ENCODE assay signal across 8 mouse cellular contexts in the genomic region with DNA sequence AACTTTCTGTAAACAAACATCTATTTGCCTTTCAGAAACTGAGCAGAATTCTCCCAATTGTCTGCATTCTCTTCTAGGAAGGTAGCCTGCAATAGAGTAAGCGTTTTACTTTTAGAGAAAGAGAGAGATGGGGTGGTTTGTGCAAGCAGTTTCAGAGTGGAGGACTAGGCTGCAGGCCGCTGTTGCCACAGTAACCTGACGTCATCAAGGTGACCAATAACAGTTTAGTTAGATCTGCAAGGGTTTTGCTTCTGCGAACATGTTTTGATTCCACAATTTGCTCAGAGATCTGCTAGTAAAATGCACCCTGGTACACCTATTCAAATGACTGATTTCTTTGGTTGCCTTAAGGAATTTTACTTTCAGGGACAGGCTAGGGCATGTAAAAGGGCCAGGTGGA. TPM values are rescaled to one million over a fixed set of nuclear protein-coding genes. Genes with fewer than 3 reads are reported as not detected.
DNase-seq lines count a peak whose midpoint lies in the region; ATAC-seq lines count a peak whose summit lies in the region.

No protein-coding gene starts in this region.

- ATAC-seq in embryonic facial prominence, embryonic 14.5 days (ENCODE audit: low read depth) = no peak
- peak; percentile 81 for ATAC-seq in neural tube, embryonic 14.5 days (ENCODE audit: low read depth)

- WGBS in embryonic facial prominence, embryonic 14.5 days = 29% methylated on average over 4 of the region's 4 CpGs
- 23% methylated on average over 4 of the region's 4 CpGs for WGBS in neural tube, embryonic 14.5 days

- DNase-seq in left cerebral cortex, adult 18-20 months (ENCODE audit: low spot score in 2 of 2) = peak; percentile 10 to 13
- DNase-seq in left cerebral cortex, adult 11 months (ENCODE audit: low spot score) = no peak
- DNase-seq in embryonic facial prominence, embryonic 14.5 days (ENCODE audit: low spot score) = peak; percentile 16
- DNase-seq in hindlimb bud, embryonic 11.5 days (ENCODE audit: extremely low spot score, low read depth, low spot score) = peak; percentile 33
- no peak for DNase-seq in gastrocnemius, postnatal 36 days
- no peak for DNase-seq in gastrocnemius, postnatal 14 days
- no peak for DNase-seq in thymus, postnatal 36 days

- no peaks in the 10 kb centered on the region for H3K9me3 ChIP-seq in embryonic facial prominence, embryonic 14.5 days (ENCODE audit: control insufficient read depth, low read length)
- no peaks in the 10 kb centered on the region for H3K9me3 ChIP-seq in neural tube, embryonic 14.5 days (ENCODE audit: control insufficient read depth, low read length)

- intact Hi-C loops in gastrocnemius, postnatal 36 days (cut with DNase I) = no loop called here
- intact Hi-C loops in gastrocnemius, postnatal 14 days (cut with DNase I; ENCODE audit: low total_unique reads) = no loop called here

- H3K4me1 ChIP-seq in embryonic facial prominence, embryonic 14.5 days (ENCODE audit: control insufficient read depth, insufficient read depth, low read length) = no peaks in the 10 kb centered on the region
- H3K4me1 ChIP-seq in neural tube, embryonic 14.5 days (ENCODE audit: control insufficient read depth, insufficient read depth, low read length) = no peaks in the 10 kb centered on the region

- no peak overlapping the region for H3K9ac ChIP-seq in embryonic facial prominence, embryonic 14.5 days (ENCODE audit: low read depth, low read length)
- no peak overlapping the region for H3K9ac ChIP-seq in neural tube, embryonic 14.5 days (replicated peaks; ENCODE audit: low read depth, low read length)

- no peaks in the 10 kb centered on the region for H3K36me3 ChIP-seq in embryonic facial prominence, embryonic 14.5 days (ENCODE audit: control insufficient read depth, insufficient read depth, low read length)
- no peaks in the 10 kb centered on the region for H3K36me3 ChIP-seq in neural tube, embryonic 14.5 days (ENCODE audit: control insufficient read depth, insufficient read depth, low read length)

- H3K4me2 ChIP-seq in embryonic facial prominence, embryonic 14.5 days (ENCODE audit: low read depth, low read length) = peak overlapping the region; percentile 24
- peak overlapping the region; percentile 26; the same call in 1 of the 2 replicates for H3K4me2 ChIP-seq in neural tube, embryonic 14.5 days (ENCODE audit: low read depth, low read length)

- no peak overlapping the region for H3K27ac ChIP-seq in embryonic facial prominence, embryonic 14.5 days (replicated peaks; ENCODE audit: low read depth, low read length)
- H3K27ac ChIP-seq in neural tube, embryonic 14.5 days (ENCODE audit: low read depth, low read length) = 0 out of 2 replicates have a peak overlapping the region, but pooled peaks have one; percentile 28

- H3K4me3 ChIP-seq in embryonic facial prominence, embryonic 14.5 days (ENCODE audit: low read depth, low read length) = no peak overlapping the region
- 0 out of 2 replicates have a peak overlapping the region, but pooled peaks have one; percentile 12 for H3K4me3 ChIP-seq in neural tube, embryonic 14.5 days (ENCODE audit: low read depth, low read length)

- H3K27me3 ChIP-seq in embryonic facial prominence, embryonic 14.5 days (replicated peaks; ENCODE audit: control insufficient read depth, insufficient read depth, low read length) = no peaks in the 10 kb centered on the region
- H3K27me3 ChIP-seq in neural tube, embryonic 14.5 days (ENCODE audit: control insufficient read depth, insufficient read depth, low read length) = no peaks in the 10 kb centered on the region

RNA-seq across cellular contexts. Expression of a gene that starts 43.2 kb away (rescaled TPM):
- total RNA-seq in left cerebral cortex, adult 18-20 months (2021) = 100 to 1,000 TPM; 301 to 320 TPM
- 391 and 421 TPM in 2 replicates for polyA plus RNA-seq in embryonic facial prominence, embryonic 14.5 days (2014; fragmentation: Nextera tagmentation; extraction: Ambion mirVana)
- polyA plus RNA-seq in neural tube, embryonic 14.5 days (2014; fragmentation: Nextera tagmentation; extraction: Ambion mirVana) = 770 and 849 TPM in 2 replicates
- total RNA-seq in gastrocnemius, postnatal 36 days (2021) = 1 to 10 TPM; 2.4 to 4.3 TPM
- 10 to 100 TPM; 10.1 to 15.4 TPM for total RNA-seq in gastrocnemius, postnatal 14 days (2021)

Comparison
In these comparisons a context has a peak if more than half of its experiments do, and no peak if none do; other contexts are left out.
1. DNase-seq: peak in left cerebral cortex, adult 18-20 months (2 of 2), embryonic facial prominence, embryonic 14.5 days (single experiment) and hindlimb bud, embryonic 11.5 days (single experiment); none in left cerebral cortex, adult 11 months (single experiment), gastrocnemius, postnatal 36 days (0 of 2), gastrocnemius, postnatal 14 days (single experiment) and thymus, postnatal 36 days (0 of 2).
2. RNA of a gene that starts 43.2 kb away (total RNA-seq): 301 to 320 TPM in left cerebral cortex, adult 18-20 months; 10.1 to 15.4 TPM in gastrocnemius, postnatal 14 days and 2.4 to 4.3 TPM in gastrocnemius, postnatal 36 days; every median in the first group is over 10 times any median in the second.